Mouse (Mus musculus) liver, postnatal 0 days (tissue): ENCODE results near the gene Cort. TPM values are rescaled to one million over a fixed set of nuclear protein-coding genes. Genes with fewer than 3 reads are reported as not detected.
A peak's percentile ranks its signal among the peaks of the same experiment; 100 is the strongest.
"Not testable (repeated sequence)": the region's sequence is repeated elsewhere in the genome, so short reads cannot be mapped to it uniquely, and the experiment has no call there.

ENCODE experiments used
- ATAC-seq: fragments of 200-750 bp; cut with Nextera tagmentation; 2 replicates; pipeline ENCODE4 v1.8.0; 2017; ENCODE audit warnings: mild to moderate bottlenecking, moderate library complexity
- DNase-seq: peaks from one replicate; pipeline ENCODE4 v3.0.0-alpha.2; 2016
- H3K27ac ChIP-seq: fragments of 300-500 bp; sonication (generic); 2 replicates; pipeline ENCODE4 v1.5.1; 2014; ENCODE audit warnings: antibody characterized with exemption, moderate library complexity, mild to moderate bottlenecking, low read depth
- H3K27me3 ChIP-seq: fragments of 300-500 bp; sonication (generic); 2 replicates; pipeline ENCODE4 v1.6.1; 2014; ENCODE audit warnings: low read length, control low read depth, mixed read lengths; ENCODE audit not compliant: insufficient read depth
- H3K36me3 ChIP-seq: fragments of 300-500 bp; sonication (generic); replicated peaks from 2 replicates; pipeline ENCODE4 v1.6.1; 2014; ENCODE audit warnings: mild to moderate bottlenecking, control low read depth, low read length, moderate library complexity, mixed read lengths; ENCODE audit not compliant: insufficient read depth
- H3K4me1 ChIP-seq: fragments of 300-500 bp; sonication (generic); 2 replicates; pipeline ENCODE4 v1.6.1; 2014; ENCODE audit warnings: antibody characterized with exemption, mild to moderate bottlenecking, control low read depth; ENCODE audit not compliant: insufficient read depth
- H3K4me2 ChIP-seq: fragments of 300-500 bp; sonication (generic); 2 replicates; pipeline ENCODE4 v1.6.1; 2014; ENCODE audit warnings: low read depth, mild to moderate bottlenecking, low read length, moderate library complexity, mixed read lengths
- H3K4me3 ChIP-seq: fragments of 300-500 bp; sonication (generic); 2 replicates; pipeline ENCODE4 v1.5.1; 2014; ENCODE audit warnings: low read depth, low read length
- H3K9ac ChIP-seq: fragments of 300-500 bp; sonication (generic); replicated peaks from 2 replicates; pipeline ENCODE4 v1.6.1; 2014; ENCODE audit warnings: mild to moderate bottlenecking, moderate library complexity
- H3K9me3 ChIP-seq: fragments of 300-500 bp; sonication (generic); 2 replicates; pipeline ENCODE4 v1.6.1; 2016; ENCODE audit warnings: mild to moderate bottlenecking, control low read depth, low read length, mixed read lengths
- CTCF ChIP-seq: sonication (generic); IDR thresholded peaks from 2 replicates; pipeline ENCODE4 v1.5.1; 2016; ENCODE audit warnings: antibody characterized with exemption, low read depth
- EP300 ChIP-seq: IDR thresholded peaks from 2 replicates; pipeline ENCODE4 v1.6.1; 2016; ENCODE audit warnings: antibody characterized with exemption, low read depth, mild to moderate bottlenecking
- WGBS: fragments of 180-500 bp; shearing (Covaris S2); extraction: QIAGEN DNeasy Blood & Tissue Kit; methylation state at CpG from one replicate; pipeline ENCODE4 v1.1.7; 2014; ENCODE audit not compliant: insufficient replicate concordance; 5-methylcytosine and 5-hydroxymethylcytosine counted together
- polyA plus RNA-seq: library from polyadenylated mRNA; unstranded; fragments of >200 nt; fragmentation: Nextera tagmentation; extraction: Ambion mirVana; gene quantifications from 2 replicates; pipeline ENCODE4 v1.2.1, GENCODE M21; 2015

The Cort gene
- polyA plus RNA-seq, 1 experiment from 2014 or later, result not detected

DNA sequence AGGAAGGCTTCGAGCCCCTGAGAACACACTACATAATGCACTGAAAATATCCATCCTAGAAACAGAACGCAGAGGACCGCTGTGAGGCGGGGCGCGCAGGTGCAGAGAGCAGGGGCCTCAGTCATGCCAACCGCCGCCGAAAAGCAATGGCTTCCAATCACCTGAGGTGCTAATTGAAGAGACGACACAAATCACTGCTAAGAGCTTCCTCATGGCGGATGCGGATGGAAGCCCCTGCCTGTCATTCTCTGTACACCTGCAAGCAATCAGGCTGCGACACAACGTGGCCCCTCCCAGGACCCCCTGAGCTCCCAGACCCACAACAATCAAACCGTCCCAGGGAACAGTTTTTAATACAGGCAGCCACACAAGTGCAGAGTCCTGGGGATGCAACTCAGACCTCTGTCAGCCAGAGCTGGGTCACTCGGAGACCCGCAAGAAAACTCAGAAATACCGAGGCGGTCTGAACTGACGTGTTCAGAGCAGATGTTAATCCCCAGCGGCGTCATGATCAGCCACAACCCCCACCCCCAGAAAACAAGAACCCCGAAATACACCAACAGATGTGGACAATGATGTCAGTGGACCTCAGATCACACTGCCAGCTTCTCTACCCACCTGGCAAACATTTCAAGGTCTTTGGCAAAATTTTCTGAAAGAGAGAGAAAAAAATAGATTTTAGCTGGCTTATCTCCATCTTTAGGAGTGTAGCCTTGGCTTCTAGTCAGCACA, 4.6 kb upstream of the Cort start:
- WGBS, result 85% methylated on average over 23 of the region's 23 CpGs
- H3K9ac ChIP-seq, result no peak overlapping the region
- H3K4me1 ChIP-seq, result no peaks in the 10 kb centered on the region; the same call in 1 of the 2 replicates
- DNase-seq (no peak), ATAC-seq (no peak)
- H3K9me3 ChIP-seq, result no peaks in the 10 kb centered on the region
- no peak for TF ChIP-seq CTCF
- no peak for TF ChIP-seq EP300
- H3K36me3 ChIP-seq, result 0 out of 2 replicates have a peak, but pooled peaks cover 2% of the 10 kb centered on the region
- H3K27ac ChIP-seq, result no peak overlapping the region
- no peak overlapping the region for H3K4me3 ChIP-seq
- H3K4me2 ChIP-seq, result no peak overlapping the region
- no peaks in the 10 kb centered on the region for H3K27me3 ChIP-seq

DNA sequence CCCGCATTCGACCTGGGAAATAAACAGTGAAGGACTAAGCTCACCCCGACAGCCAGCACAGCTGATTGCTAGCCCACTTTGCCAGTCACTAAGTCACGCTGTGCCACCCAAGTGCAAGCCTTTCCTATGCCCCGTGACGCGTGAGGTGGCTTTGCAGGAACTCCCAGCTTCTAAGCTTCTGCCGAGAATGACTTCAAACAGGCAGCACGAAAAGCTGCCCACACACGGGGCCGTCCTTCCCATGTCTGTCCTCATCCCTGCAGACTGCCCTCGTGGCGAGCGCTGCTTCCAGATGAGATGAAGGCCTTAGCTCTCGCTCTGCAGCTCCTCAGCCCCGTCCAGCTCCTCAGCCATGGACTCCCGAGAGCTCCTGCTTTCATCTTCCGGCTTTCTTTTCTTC, 1.9 kb upstream of the Cort start:
- Histone ChIP-seq H3K4me1 (no peaks in the 10 kb centered on the region; the same call in 1 of the 2 replicates), H3K9me3 (no peaks in the 10 kb centered on the region), H3K36me3 (0 out of 2 replicates have a peak, but pooled peaks cover 2% of the 10 kb centered on the region), H3K4me3 (no peak overlapping the region), H3K27ac (no peak overlapping the region), H3K4me2 (no peak overlapping the region), H3K27me3 (no peaks in the 10 kb centered on the region), H3K9ac (no peak overlapping the region)
- TF ChIP-seq EP300 (no peak), CTCF (no peak)
- 68% methylated on average over 18 of the region's 18 CpGs for WGBS
- DNase-seq (no peak), ATAC-seq (no peak)

DNA sequence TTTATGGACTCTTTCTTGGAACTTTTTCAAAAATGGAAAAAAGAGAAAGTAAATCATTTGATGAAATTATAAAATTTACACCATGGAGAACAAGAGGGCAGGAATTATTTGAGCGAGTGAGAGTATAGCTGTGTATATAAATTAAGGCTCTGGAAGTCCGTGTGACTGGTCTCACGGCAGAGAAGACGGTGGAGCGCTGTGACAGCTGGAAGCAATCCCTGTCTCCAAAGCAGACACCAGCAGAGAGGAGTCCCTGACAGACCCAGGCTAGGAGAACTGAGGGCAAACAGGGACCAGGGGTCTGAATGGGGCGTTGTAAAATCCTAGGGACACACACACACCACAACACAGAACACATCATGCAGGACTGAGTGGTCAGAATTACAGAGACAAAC, 451 bp downstream of the Cort start:
- Histone ChIP-seq H3K27ac (no peak overlapping the region), H3K36me3 (0 out of 2 replicates have a peak, but pooled peaks cover 2% of the 10 kb centered on the region), H3K4me3 (no peak overlapping the region), H3K27me3 (no peaks in the 10 kb centered on the region), H3K9me3 (no peaks in the 10 kb centered on the region), H3K4me2 (no peak overlapping the region), H3K9ac (no peak overlapping the region), H3K4me1 (no peaks in the 10 kb centered on the region)
- TF ChIP-seq CTCF (no peak), EP300 (no peak)
- WGBS, result 85% methylated on average over 6 of the region's 6 CpGs
- DNase-seq (no peak), ATAC-seq (no peak)

GRCm38 (mm10) chr4:149125341-149126114, 1.0 kb downstream of the Cort start:
- H3K4me1 ChIP-seq, result no peaks in the 10 kb centered on the region
- 0 out of 2 replicates have a peak, but pooled peaks cover 2% of the 10 kb centered on the region for H3K36me3 ChIP-seq
- DNase-seq, result no peak
- H3K27ac ChIP-seq, result no peak overlapping the region
- no peaks in the 10 kb centered on the region for H3K27me3 ChIP-seq
- no peak overlapping the region for H3K4me2 ChIP-seq
- no peak for TF ChIP-seq EP300
- no peak for ATAC-seq
- H3K9ac ChIP-seq, result no peak overlapping the region
- H3K4me3 ChIP-seq, result no peak overlapping the region
- WGBS, result 48% methylated on average over 11 of the region's 11 CpGs
- no peaks in the 10 kb centered on the region for H3K9me3 ChIP-seq

DNA sequence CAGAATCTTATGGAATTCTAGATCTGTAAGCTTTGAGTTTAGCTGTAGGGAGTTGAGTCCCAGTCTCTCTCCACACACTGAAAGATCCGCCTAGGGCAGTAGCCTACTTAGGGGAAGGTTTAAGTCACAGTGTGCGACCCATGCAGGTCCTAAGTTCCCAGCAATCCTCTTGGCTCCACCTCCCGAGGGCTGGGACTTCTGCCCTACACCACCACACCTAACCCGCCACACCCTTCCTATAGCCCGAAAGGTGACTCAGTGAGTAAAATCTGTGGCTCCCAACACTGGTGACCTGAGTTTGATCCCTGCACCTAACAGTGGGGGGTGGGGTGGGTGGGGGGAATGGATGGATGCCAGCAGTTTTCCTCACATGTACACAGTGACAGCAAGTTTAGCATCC, 3.1 kb downstream of the Cort start:
- Histone ChIP-seq H3K9me3 (no peaks in the 10 kb centered on the region), H3K27me3 (no peaks in the 10 kb centered on the region), H3K27ac (no peak overlapping the region), H3K9ac (no peak overlapping the region), H3K4me3 (no peak overlapping the region), H3K4me2 (no peak overlapping the region), H3K4me1 (no peaks in the 10 kb centered on the region), H3K36me3 (no peaks in the 10 kb centered on the region)
- DNase-seq (no peak), ATAC-seq (no peak)
- 73% methylated on average over 5 of the region's 5 CpGs for WGBS
- no peak for TF ChIP-seq CTCF
- TF ChIP-seq EP300, result no peak

DNA sequence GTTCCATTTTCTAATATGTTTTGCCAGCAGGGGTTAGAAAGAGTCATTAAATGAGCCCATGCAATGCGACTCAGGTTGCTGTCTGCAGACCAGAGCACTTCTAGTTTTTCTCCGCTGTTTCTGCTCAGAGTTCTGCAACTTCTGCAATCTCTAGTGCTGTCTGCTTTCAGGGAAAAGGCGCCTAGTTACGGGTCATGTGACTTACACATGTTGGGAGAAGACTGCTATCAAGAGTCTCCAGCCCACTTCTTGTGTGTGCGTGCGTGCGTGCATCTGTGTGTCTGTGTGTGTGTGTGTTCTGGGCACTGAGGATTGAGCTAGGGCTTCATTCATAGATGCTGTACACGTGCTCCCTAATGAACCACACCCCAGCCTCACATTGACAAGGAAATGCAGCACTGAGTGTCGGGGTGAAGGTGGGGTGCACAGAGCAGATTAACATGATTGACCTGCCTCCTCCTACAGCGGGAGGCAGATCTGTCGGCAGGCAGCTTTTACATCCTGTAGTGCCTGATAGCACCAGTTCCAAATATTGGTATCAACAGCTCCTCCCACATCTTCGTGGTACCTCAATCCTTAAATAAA, 6.5 kb downstream of the Cort start:
- not testable (repeated sequence) for H3K9ac ChIP-seq, H3K36me3 ChIP-seq, H3K27ac ChIP-seq, DNase-seq, H3K4me1 ChIP-seq, H3K27me3 ChIP-seq, H3K9me3 ChIP-seq, H3K4me2 ChIP-seq, H3K4me3 ChIP-seq
- ATAC-seq, result peak; percentile 87
- WGBS, result 48% methylated on average over 12 of the region's 12 CpGs
